8 mouse cellular contexts compared by ENCODE assay signal in the genomic region with DNA sequence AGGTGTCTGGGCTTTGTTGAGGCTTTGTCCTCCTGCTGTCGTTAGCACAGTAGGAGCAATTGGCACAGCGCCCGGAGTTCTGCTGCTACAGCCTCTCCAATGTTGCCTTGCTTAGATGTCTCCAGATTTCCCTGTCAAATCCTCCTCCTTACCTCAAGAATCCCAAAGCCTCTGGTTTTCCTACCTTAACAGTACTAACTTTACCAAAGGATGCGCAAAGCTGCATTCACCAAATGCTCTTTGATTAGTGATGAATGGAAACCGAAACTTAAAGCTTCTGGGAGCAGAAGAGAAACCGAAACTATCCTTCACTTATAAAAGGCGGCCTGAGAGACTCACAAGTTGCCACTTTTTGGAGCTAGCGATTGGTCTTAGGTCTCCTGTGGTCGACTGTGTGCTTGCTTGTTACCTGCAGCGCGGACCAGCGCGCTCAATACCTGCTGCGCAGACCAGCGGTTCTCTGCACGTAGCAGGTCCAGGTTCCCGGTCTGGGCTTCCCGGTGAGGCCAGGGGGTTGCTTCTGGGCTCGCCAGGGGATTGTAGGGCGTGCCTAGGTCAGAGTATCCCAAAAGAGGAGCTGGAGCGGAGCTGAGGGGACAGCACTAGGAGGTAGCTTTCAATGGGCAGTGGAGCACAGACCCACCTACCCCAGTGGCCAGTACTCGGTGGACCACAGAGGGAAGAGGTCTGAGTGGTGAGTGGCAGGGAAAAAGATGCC. TPM values are rescaled to one million over a fixed set of nuclear protein-coding genes. Genes with fewer than 3 reads are reported as not detected.
DNase-seq lines count a peak whose midpoint lies in the region; ATAC-seq and TF ChIP-seq lines count a peak whose summit lies in the region.

A gene (plus strand): TSS at position 311 of the 718 bp plus-strand sequence.

- no peaks in the 10 kb centered on the region; the same call in 1 of the 2 replicates for H3K4me1 ChIP-seq in bone marrow, adult 2 months (ENCODE audit: control insufficient read depth, insufficient read depth, low read length)
- H3K4me1 ChIP-seq in heart, embryonic 12.5 days (replicated peaks), result peaks cover 38% of the 10 kb centered on the region
- H3K4me1 ChIP-seq in kidney, embryonic 16.5 days (ENCODE audit: insufficient read depth, low read length), result no peaks in the 10 kb centered on the region

- TF ChIP-seq CTCF in bone marrow, adult 2 months (IDR thresholded peaks at IDR 0.05; ENCODE audit: control insufficient read depth, insufficient read depth, low read length), result no peak

- H3K9ac ChIP-seq in heart, embryonic 12.5 days, result peak within 1 kb of the TSS; percentile 88
- peak within 1 kb of the TSS; percentile 65 for H3K9ac ChIP-seq in kidney, embryonic 16.5 days (replicated peaks; ENCODE audit: low read length)

- H3K36me3 ChIP-seq in heart, embryonic 12.5 days, result no peaks in the 10 kb centered on the region
- no peaks in the 10 kb centered on the region for H3K36me3 ChIP-seq in kidney, embryonic 16.5 days (ENCODE audit: insufficient read depth, low read length)

- no peaks in the 10 kb centered on the region for H3K9me3 ChIP-seq in heart, embryonic 12.5 days (replicated peaks)
- no peaks in the 10 kb centered on the region for H3K9me3 ChIP-seq in kidney, embryonic 16.5 days (ENCODE audit: low read length)

- peak within 1 kb of the TSS; percentile 90 for H3K4me2 ChIP-seq in heart, embryonic 12.5 days
- H3K4me2 ChIP-seq in kidney, embryonic 16.5 days (replicated peaks; ENCODE audit: low read depth, low read length), result peak within 1 kb of the TSS; percentile 71

- TF ChIP-seq POLR2A in bone marrow, adult 2 months (IDR thresholded peaks at IDR 0.05; ENCODE audit: borderline replicate concordance, control insufficient read depth, low read depth, low read length), result no peak

- 2% methylated on average over 22 of the region's 22 CpGs for WGBS in bone marrow, adult 2 months
- WGBS in heart, embryonic 12.5 days, result 8% methylated on average over 22 of the region's 22 CpGs
- WGBS in kidney, embryonic 16.5 days, result 7% methylated on average over 22 of the region's 22 CpGs

- no peaks in the 10 kb centered on the region for H3K27me3 ChIP-seq in heart, embryonic 12.5 days (replicated peaks)
- H3K27me3 ChIP-seq in kidney, embryonic 16.5 days (ENCODE audit: insufficient read depth, low read length), result no peaks in the 10 kb centered on the region

- peak within 1 kb of the TSS; percentile 44 for H3K27ac ChIP-seq in bone marrow, adult 2 months (ENCODE audit: control insufficient read depth, insufficient read depth, low read depth, low read length, poor library complexity)
- peak within 1 kb of the TSS; percentile 91 for H3K27ac ChIP-seq in heart, embryonic 12.5 days (ENCODE audit: poor library complexity, severe bottlenecking)
- H3K27ac ChIP-seq in kidney, embryonic 16.5 days (ENCODE audit: low read length), result no peak within 1 kb of the TSS

- ATAC-seq in erythroblast, adult 5-6 weeks (replicated peaks; ENCODE audit: low FRiP score, poor library complexity, severe bottlenecking), result peak; percentile 73
- peak; percentile 69 for ATAC-seq in heart, embryonic 12.5 days (ENCODE audit: insufficient number of reproducible peaks, low FRiP score)
- peak; percentile 78 for ATAC-seq in kidney, embryonic 16.5 days (ENCODE audit: low FRiP score, low TSS enrichment)
- ATAC-seq in monocyte, adult 5-6 weeks (replicated peaks; ENCODE audit: insufficient number of reproducible peaks, low FRiP score, low TSS enrichment, poor library complexity, severe bottlenecking), result peak; percentile 66

- H3K4me3 ChIP-seq in bone marrow, adult 2 months (replicated peaks; ENCODE audit: control insufficient read depth, low read depth, low read length), result peak within 1 kb of the TSS; percentile 70
- H3K4me3 ChIP-seq in heart, embryonic 12.5 days, result peak within 1 kb of the TSS; percentile 67
- peak within 1 kb of the TSS; percentile 61 for H3K4me3 ChIP-seq in kidney, embryonic 16.5 days (ENCODE audit: low read length)

- DNase-seq in B cell, adult 2 months, result peak; percentile 45 to 51
- DNase-seq in liver, result peak; percentile 25
- DNase-seq in spleen, postnatal 4 days (ENCODE audit: low spot score in 2 of 2), result peak; percentile 13 to 68

RNA-seq across cellular contexts. Expression of the gene that starts here (rescaled TPM):
- 4.4 and 4.7 TPM in 2 replicates for polyA plus RNA-seq in bone marrow, adult 2 months (2011; ENCODE audit: insufficient read depth, insufficient read length, low replicate concordance, missing spikeins)
- total RNA-seq in erythroblast, adult 5-6 weeks (2015; ENCODE audit: low replicate concordance), result 2.5 and 5.8 TPM in 2 replicates
- 1.8 and 3.2 TPM in 2 replicates for total RNA-seq in erythroblast, adult 5-6 weeks (2017; ENCODE audit: low replicate concordance)
- polyA plus RNA-seq in heart, embryonic 12.5 days (2016; fragmentation: Nextera tagmentation; extraction: Ambion mirVana), result 2.0 and 2.6 TPM in 2 replicates
- 0.40 and 0.44 TPM in 2 replicates for polyA plus RNA-seq in kidney, embryonic 16.5 days (2015; fragmentation: Nextera tagmentation; extraction: Ambion mirVana)
- 8.3 to 11.4 TPM (median 11.4 TPM) in 3 replicates for total RNA-seq in monocyte, adult 5-6 weeks (2017)

Comparison
In these comparisons a context has a peak if more than half of its experiments do, and no peak if none do; other contexts are left out.
1. Peak in ATAC-seq, H3K4me3 ChIP-seq, H3K9ac ChIP-seq and H3K4me2 ChIP-seq in kidney, embryonic 16.5 days; RNA of the gene not detected or under 1 TPM.